Mouse (Mus musculus): Measurements from ENCODE around the gene Palm2.
A peak's percentile ranks its signal among the peaks of the same experiment; 100 is the strongest.

The Palm2 gene

GRCm38 (mm10) chr4:57656388-57656787, 222.3 kb downstream of the Palm2 start:
- no peak for DNase-seq (ENCODE audit: inconsistent age in 2 of 2, low spot score in 1 of 2)

GRCm38 (mm10) chr4:57656861-57657260, 222.8 kb downstream of the Palm2 start:
- DNase-seq (ENCODE audit: inconsistent age in 2 of 2, low spot score in 1 of 2): no peak

DNA sequence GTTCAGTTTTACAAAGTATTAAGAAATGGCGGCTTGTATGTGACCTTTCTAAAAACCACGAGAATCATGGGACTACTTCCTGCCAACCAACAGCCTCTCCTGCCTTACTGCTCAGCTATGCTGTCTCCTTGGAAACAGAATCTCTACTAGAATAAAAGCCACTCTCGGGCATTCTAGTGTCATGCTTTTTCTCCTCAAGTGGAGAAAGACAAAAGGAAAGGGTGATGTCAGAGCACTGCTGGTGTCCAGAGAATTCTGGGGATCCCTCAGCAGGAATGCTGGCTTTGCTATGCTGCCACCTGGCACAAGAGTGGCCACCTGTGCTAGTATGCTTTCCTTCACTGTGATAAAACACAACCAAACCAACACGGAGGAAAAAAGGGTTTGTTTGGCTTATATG, 226.4 kb downstream of the Palm2 start:
- no peak for DNase-seq (ENCODE audit: inconsistent age in 2 of 2, low spot score in 1 of 2)

- peak; percentile 58 to 78 for DNase-seq (ENCODE audit: inconsistent age in 2 of 2, low spot score in 1 of 2)
Observed at GRCm38 (mm10) chr4:57666101-57666500, 232.1 kb downstream of the Palm2 start.

DNA sequence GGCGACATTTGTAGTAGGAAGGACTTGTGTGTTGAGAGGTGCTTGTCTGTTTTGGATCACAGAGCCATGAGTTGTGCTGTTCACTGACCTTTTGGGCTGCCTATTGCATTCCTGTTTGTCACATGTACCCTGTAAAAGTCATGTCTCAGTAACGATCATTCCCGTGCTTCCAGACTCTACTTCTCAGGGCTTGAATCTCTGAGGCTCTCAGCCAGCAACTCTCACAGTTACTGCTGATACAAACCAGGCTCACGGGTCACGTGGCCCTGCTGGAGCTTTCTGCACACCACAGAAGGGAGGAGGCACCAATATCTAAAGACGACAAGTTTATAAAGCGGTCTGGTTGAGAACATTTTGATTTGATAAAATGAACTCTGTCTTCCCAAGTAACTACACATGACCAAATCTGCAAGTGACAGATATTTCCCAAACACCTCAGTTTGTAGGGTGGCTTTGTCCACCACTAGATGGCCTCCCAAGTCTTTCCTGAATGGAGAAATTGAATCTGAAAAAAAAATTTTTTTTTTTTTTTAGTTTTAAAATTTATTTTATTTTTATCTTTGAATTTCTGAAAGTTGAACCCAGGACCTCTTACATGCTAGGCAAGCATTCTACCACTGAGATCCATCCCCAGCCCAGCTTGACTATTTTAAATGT, 236.9 kb downstream of the Palm2 start:
- peak; percentile 57 to 83 for DNase-seq (ENCODE audit: inconsistent age in 2 of 2, low spot score in 1 of 2)

DNA sequence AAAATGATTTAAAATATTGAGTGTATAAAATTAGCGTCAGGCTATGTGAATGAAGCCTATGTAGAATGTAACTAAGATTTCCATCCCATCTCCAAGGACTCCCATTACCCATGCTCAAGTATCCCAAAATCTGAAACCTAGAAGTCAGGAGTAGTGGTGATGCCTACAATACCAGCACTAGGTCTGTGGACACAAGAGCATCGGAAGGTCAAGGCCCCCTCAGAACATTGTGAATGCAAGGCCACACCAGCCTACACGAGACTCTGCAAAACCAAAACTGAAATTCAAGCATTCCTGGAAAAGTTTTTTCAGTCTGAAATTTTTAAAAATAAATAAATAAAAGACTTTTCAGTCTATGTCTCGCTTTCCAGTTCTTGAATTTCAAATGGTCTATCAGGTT, 238.5 kb downstream of the Palm2 start:
- DNase-seq (ENCODE audit: inconsistent age in 2 of 2, low spot score in 1 of 2): peak; percentile 60 to 81

DNA sequence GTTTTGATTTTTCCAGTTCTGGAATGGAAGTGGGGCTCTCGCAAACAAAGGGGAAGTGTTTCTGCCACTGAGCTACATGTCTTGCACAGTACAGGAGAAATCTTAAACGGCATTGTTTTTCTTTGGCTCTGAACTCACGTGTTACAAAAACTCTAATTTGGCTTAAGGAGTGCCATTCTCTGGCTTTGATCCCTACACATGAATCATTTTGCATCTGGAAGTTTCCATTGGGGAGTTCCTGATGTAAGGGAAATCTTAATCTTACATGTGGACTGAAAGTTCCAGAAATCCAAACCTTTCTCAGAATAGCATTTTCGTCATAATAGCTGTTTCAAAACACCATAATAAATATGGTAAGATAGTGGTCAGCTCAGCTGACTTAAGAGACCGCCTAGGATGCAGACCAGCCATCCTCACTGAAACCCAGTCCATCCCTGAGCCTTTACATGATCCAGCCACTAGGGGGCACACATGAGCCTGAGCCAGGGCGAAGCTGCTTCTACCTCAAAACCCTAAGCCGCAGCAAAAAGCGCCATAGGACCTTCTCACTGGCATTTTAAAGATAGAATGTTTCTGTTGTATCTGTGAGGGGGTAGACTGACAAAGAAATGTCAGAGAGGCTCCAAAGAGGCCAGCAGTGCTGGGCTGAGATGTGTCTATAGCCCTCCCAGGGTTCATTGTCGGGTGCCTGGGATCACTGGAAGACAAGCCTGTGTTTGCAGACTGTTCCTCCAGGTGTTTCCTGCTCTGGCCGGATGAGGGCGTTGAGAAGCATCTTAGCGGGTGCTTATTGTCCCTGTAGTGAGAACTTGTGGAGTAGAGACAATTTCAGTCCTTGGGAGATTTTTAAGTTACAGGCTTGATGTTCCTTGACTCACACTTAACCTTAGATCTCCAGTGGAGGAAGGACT, 239.2 kb downstream of the Palm2 start:
- DNase-seq (ENCODE audit: inconsistent age in 2 of 2, low spot score in 1 of 2): peak; percentile 91 to 98

DNA sequence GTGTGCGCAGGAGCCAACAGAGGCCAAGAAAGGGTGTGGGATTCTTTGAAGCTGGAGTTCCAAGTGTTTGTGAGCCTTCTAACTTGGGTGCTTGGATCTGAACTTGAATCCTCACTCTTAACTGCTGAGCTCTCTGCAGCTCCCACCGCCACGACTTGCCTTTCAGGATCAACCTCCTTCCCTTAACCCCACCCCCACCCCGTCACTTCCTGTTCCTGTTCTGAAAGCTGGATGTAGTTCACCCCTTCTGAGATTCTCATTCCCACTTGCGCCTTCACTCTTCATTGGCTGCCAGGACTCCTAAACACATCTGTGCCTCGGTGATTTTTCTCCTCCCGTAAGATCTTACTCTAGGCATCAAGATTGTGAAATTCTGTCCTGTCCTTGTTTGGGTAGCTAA, 240.3 kb downstream of the Palm2 start:
- no peak for DNase-seq (ENCODE audit: inconsistent age in 2 of 2, low spot score in 1 of 2)

DNA sequence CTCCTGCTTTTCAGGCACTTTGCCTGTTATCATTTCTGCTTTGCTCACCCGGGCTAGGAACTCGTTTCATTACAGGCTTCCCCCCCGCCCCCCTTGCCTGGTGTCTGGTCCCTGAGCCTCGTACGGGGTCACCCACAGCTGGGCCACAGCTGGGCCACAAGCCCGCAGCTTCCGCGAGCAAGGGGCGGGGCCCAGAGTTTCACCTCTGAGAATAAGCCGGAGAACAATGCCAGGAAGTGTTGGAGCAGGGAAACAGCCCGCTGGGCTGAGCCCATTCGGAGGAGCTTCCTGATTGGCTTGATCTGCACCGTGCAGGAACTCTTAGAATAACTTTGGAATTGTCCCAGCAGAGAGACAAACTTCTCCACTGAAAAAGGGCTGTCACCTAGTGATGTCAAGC, 241.3 kb downstream of the Palm2 start:
- DNase-seq (ENCODE audit: inconsistent age in 2 of 2, low spot score in 1 of 2): peak; percentile 77 to 84

DNA sequence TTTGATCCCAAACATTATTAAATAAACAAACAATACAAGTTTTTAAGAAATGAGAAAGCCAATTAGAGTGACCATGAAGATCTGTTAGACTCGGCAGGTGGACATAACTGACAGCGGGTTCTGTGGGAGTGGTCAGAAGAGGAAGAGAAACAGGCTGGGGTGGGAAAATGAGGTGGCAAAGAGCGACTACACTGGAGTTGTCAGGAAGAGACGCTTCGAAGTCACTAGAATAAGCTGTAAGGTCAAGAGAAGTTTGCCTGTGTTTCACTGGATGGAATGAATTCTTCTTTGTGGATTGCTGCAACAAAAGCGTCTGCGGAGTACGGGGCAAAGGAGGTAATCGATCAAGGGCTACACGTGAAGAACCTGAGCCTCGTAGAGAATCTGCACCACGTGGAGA, 243.9 kb downstream of the Palm2 start:
- DNase-seq (ENCODE audit: inconsistent age in 2 of 2, low spot score in 1 of 2): no peak

- peak; percentile 27 to 50 for DNase-seq (ENCODE audit: inconsistent age in 2 of 2, low spot score in 1 of 2)
Observed at GRCm38 (mm10) chr4:57678991-57679457, 245.0 kb downstream of the Palm2 start.

DNA sequence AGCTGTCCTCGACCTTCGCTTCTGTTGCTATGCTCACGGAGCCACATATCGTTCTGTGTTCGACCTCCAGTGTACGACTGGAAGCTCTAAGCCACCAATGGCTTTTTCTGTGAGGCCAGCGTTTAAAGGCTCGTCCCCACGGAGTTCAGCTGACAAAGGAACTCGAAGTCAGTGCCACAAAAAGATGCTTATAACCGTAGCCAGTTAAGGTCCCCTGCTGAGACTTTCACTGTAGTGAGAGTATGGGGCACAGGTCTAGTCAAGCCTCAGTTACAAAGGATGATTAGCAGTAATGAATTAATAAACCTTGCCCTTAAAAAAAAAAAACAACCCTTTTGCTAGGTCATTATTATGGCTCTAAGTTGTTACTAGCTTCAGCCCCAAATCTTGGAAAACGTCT, 246.1 kb downstream of the Palm2 start:
- no peak for DNase-seq (ENCODE audit: inconsistent age in 2 of 2, low spot score in 1 of 2)

DNA sequence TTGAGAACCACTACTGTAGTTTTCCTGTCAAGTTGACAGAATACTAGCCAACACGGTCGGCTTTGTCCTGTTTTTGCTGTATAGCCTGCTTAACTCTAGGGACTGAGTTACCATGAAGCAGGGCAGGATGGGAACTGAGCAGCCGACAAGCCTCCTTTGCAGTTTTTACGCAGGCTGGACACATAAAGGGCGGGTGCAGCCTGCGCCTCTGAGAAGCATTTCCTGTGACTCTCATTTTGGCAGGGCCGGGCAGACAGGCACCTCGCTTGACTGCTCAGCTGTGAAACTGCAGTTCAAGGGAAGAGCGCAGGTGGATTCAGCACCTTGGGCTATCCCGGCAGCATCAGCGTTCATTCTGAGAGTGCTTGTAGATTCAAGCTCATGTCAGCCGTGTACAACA, 247.5 kb downstream of the Palm2 start:
- peak in 1 of 2 experiments; percentile 52 for DNase-seq (ENCODE audit: inconsistent age in 2 of 2, low spot score in 1 of 2)

DNA sequence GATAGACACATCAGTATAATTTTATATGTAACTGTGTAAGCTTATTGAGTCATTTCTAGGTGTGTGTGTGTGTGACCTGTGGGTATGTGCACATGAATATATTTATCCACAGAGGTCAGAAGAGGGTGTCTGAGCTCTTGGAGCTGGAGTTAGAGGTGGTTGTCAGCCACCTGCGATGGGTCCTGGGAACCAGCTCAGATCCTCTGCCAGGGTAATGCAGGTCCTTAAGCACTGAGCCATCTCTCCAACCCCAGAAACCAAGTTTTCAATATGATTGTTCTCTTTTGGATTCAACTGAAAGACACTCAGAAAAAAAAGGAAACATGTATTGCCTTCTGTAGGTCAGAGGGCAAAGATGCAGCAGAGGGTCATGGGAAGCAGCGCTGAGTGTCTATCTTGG, 248.3 kb downstream of the Palm2 start:
- no peak for DNase-seq (ENCODE audit: inconsistent age in 2 of 2, low spot score in 1 of 2)

DNA sequence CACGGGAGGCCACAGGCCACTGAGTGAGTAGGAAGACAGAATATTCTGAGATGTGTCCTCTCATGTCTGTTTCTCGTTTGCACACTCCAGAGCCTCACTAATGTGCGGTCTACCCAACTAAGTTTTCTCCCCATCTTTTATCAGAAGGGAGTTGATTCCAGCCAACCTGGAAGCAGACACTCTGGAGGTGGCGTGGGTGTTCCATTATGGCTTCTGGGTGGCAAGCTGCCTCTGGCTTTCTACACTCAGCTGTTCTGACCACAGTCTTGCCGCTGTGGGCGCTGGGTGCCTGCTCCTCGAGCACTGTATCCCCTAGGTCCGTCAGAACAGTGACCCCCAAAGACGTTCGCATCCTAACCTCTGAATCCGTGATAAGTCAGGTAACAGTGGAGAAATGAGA, 248.9 kb downstream of the Palm2 start:
- DNase-seq (ENCODE audit: inconsistent age in 2 of 2, low spot score in 1 of 2): no peak

- no peak for DNase-seq (ENCODE audit: inconsistent age in 2 of 2, low spot score in 1 of 2)
Observed at GRCm38 (mm10) chr4:57684676-57685215, 250.7 kb downstream of the Palm2 start.

DNA sequence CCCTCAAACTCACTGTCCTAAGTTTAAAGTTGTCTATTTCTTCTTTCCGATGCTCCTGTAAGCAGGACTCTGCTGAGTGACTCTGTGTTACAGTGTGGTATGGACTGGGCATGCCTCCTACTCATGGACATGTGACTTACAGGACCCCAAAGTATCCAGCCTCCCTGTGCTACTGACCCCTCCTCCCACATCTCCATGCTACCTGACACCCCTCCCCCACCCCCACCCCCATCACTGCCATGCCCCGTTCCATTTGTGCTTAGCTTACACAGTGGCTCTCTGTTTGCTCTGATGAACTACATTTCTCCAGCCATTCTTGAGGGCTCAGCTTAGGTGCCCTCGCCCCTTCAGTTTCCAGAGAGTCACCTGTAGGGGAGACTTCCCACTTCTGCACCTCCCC, 252.7 kb downstream of the Palm2 start:
- DNase-seq (ENCODE audit: inconsistent age in 2 of 2, low spot score in 1 of 2): no peak

GRCm38 (mm10) chr4:57687583-57687982, 253.5 kb downstream of the Palm2 start:
- DNase-seq (ENCODE audit: inconsistent age in 2 of 2, low spot score in 1 of 2): no peak

- no peak for DNase-seq (ENCODE audit: inconsistent age in 2 of 2, low spot score in 1 of 2)
Observed at GRCm38 (mm10) chr4:57688131-57688530, 254.1 kb downstream of the Palm2 start.

GRCm38 (mm10) chr4:57690001-57690400, 256.0 kb downstream of the Palm2 start:
- peak in 1 of 2 experiments; percentile 48 for DNase-seq (ENCODE audit: inconsistent age in 2 of 2, low spot score in 1 of 2)

GRCm38 (mm10) chr4:57690805-57691204, 256.8 kb downstream of the Palm2 start:
- no peak for DNase-seq (ENCODE audit: inconsistent age in 2 of 2, low spot score in 1 of 2)

Measured in adrenal gland, adult (tissue).